Mouse (Mus musculus): ENCODE measurements at regions not wholly inside any gene's neighbourhood (a gene's known extent, or its start where the extent isn't known, plus 50 kb on each side); places are given as distances from the start of the nearest gene placed in this dataset.

DNA sequence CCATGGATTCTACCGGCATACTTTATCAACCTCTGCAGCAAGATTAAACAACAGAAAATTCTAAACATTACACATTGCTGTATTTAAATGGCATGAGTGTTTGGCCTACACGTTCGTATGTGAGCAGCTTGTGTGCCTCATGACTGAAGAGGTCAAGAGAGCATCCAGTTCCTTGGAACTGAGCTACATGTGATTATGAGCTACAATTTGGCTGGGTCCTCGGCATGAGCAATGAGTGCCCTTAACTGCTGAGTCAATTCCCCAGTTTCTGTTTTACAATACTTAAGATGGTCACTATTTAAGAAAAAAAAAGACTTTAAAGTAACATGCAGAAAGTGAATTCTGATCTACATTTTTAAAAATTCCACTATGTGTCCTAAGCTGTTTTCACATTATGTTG is 338.4 kb upstream of the Gpc6 start:
- TF ChIP-seq CTCF (IDR thresholded peaks at IDR 0.05; ENCODE audit: low read depth) (no peak), EP300 (IDR thresholded peaks at IDR 0.05; ENCODE audit: low read depth) (no peak)
